Mouse (Mus musculus) retina, postnatal 7 days (tissue): ENCODE measurements around the gene Pgs1.

Experiments
- DNase-seq: peaks from one replicate; pipeline ENCODE4 v3.0.0-alpha.2; 2012; ENCODE audit warnings: low read depth, low spot score

The Pgs1 gene

GRCm38 (mm10) chr11:117976081-117976582 is 10.0 kb upstream of the Pgs1 start:
- no peak for DNase-seq

- DNase-seq, result no peak
Measured at GRCm38 (mm10) chr11:117977694-117978360, 8.3 kb upstream of the Pgs1 start.

GRCm38 (mm10) chr11:117979388-117979787 is 6.7 kb upstream of the Pgs1 start:
- DNase-seq, result no peak

- no peak for DNase-seq
Measured at GRCm38 (mm10) chr11:117982426-117982825, 3.7 kb upstream of the Pgs1 start.

GRCm38 (mm10) chr11:117983770-117984169 is 2.3 kb upstream of the Pgs1 start:
- no peak for DNase-seq

GRCm38 (mm10) chr11:117987032-117987451 is 950 bp downstream of the Pgs1 start:
- no peak for DNase-seq

- no peak for DNase-seq
Measured at GRCm38 (mm10) chr11:117987968-117988367, 1.9 kb downstream of the Pgs1 start.

- no peak for DNase-seq
Measured at GRCm38 (mm10) chr11:117989241-117989640, 3.1 kb downstream of the Pgs1 start.

GRCm38 (mm10) chr11:117989926-117990325 is 3.8 kb downstream of the Pgs1 start:
- no peak for DNase-seq

- no peak for DNase-seq
Measured at GRCm38 (mm10) chr11:117991502-117992470, 5.7 kb downstream of the Pgs1 start.

- DNase-seq, result no peak
Measured at GRCm38 (mm10) chr11:117993190-117994175, 7.4 kb downstream of the Pgs1 start.

GRCm38 (mm10) chr11:117994250-117995057 is 8.4 kb downstream of the Pgs1 start:
- DNase-seq, result no peak

- no peak for DNase-seq
Measured at GRCm38 (mm10) chr11:117995255-117995654, 9.2 kb downstream of the Pgs1 start.

- no peak for DNase-seq
Measured at GRCm38 (mm10) chr11:117995661-117996060, 9.6 kb downstream of the Pgs1 start.

- DNase-seq, result no peak
Measured at GRCm38 (mm10) chr11:117996066-117996465, 10.0 kb downstream of the Pgs1 start.

GRCm38 (mm10) chr11:117997085-117997484 is 11.0 kb downstream of the Pgs1 start:
- DNase-seq, result no peak

- no peak for DNase-seq
Measured at GRCm38 (mm10) chr11:117998356-117998755, 12.3 kb downstream of the Pgs1 start.

GRCm38 (mm10) chr11:117999260-117999934 is 13.3 kb downstream of the Pgs1 start:
- no peak for DNase-seq

GRCm38 (mm10) chr11:118000083-118000482 is 14.0 kb downstream of the Pgs1 start:
- DNase-seq, result no peak
